Mouse (Mus musculus) regulatory T cell (primary cell): Measurements from ENCODE around the gene Cdh13.

Source experiments
- in situ Hi-C: fragments of 300-600 bp; cut with MboI, MseI; formaldehyde crosslinking; loops from one replicate; pipeline ENCODE4 v1.15.1; 2025; ENCODE audit warnings: high pct_unique_total_duplicates

Cdh13 gene

GRCm38 (mm10) chr8:118902402-118902801 is 618.9 kb downstream of the Cdh13 start:
- in situ Hi-C loops: no loop called here

- in situ Hi-C loops: no loop called here
These were observed 633.0 kb downstream of the Cdh13 start for GRCm38 (mm10) chr8:118916513-118916912.

GRCm38 (mm10) chr8:118937412-118937811 is 653.9 kb downstream of the Cdh13 start:
- in situ Hi-C loops: no loop called here

- in situ Hi-C loops: no loop called here
These were observed 654.5 kb downstream of the Cdh13 start for GRCm38 (mm10) chr8:118938025-118938424.

GRCm38 (mm10) chr8:118951766-118952741 is 668.5 kb downstream of the Cdh13 start:
- in situ Hi-C loops: no loop called here

GRCm38 (mm10) chr8:118956109-118956508 is 672.6 kb downstream of the Cdh13 start:
- in situ Hi-C loops: no loop called here

GRCm38 (mm10) chr8:118961877-118962545 is 678.5 kb downstream of the Cdh13 start:
- in situ Hi-C loops: no loop called here

- in situ Hi-C loops: no loop called here
These were observed 681.7 kb downstream of the Cdh13 start for GRCm38 (mm10) chr8:118965101-118965840.

- in situ Hi-C loops: no loop called here
These were observed 685.4 kb downstream of the Cdh13 start for GRCm38 (mm10) chr8:118968896-118969295.

GRCm38 (mm10) chr8:118979800-118980199 is 696.3 kb downstream of the Cdh13 start:
- in situ Hi-C loops: loop anchor here (5.0 kb wide), 1 partner anchor 58 kb away; no protein-coding TSS in a partner anchor

GRCm38 (mm10) chr8:118983724-118984123 is 700.2 kb downstream of the Cdh13 start:
- in situ Hi-C loops: no loop called here

- in situ Hi-C loops: no loop called here
These were observed 703.3 kb downstream of the Cdh13 start for GRCm38 (mm10) chr8:118986796-118987195.

GRCm38 (mm10) chr8:118995641-118996188 is 712.2 kb downstream of the Cdh13 start:
- in situ Hi-C loops: no loop called here

GRCm38 (mm10) chr8:119000595-119000994 is 717.1 kb downstream of the Cdh13 start:
- in situ Hi-C loops: no loop called here

- in situ Hi-C loops: no loop called here
These were observed 721.3 kb downstream of the Cdh13 start for GRCm38 (mm10) chr8:119004821-119005220.

GRCm38 (mm10) chr8:119018675-119019074 is 735.1 kb downstream of the Cdh13 start:
- in situ Hi-C loops: no loop called here

- in situ Hi-C loops: loop anchor here (10.0 kb wide), 1 partner anchor 156 kb away; no protein-coding TSS in a partner anchor
These were observed 737.2 kb downstream of the Cdh13 start for GRCm38 (mm10) chr8:119020781-119021180.

- in situ Hi-C loops: loop anchor here (10.0 kb wide), 1 partner anchor 157 kb away; no protein-coding TSS in a partner anchor
These were observed 737.9 kb downstream of the Cdh13 start for GRCm38 (mm10) chr8:119021478-119021877.

GRCm38 (mm10) chr8:119022301-119022870 is 738.9 kb downstream of the Cdh13 start:
- in situ Hi-C loops: loop anchor here (10.0 kb wide), 1 partner anchor 158 kb away; no protein-coding TSS in a partner anchor

GRCm38 (mm10) chr8:119033398-119033797 is 749.9 kb downstream of the Cdh13 start:
- in situ Hi-C loops: no loop called here

GRCm38 (mm10) chr8:119034037-119034436 is 750.5 kb downstream of the Cdh13 start:
- in situ Hi-C loops: no loop called here
